Mouse (Mus musculus) spleen, postnatal 4 days (tissue): ENCODE results near the gene Tmf1.

Experiments used
- DNase-seq, 2 experiments: peaks; one replicate each; pipeline ENCODE4 v3.0.0; 2022; ENCODE audit warnings: low spot score in 2 of 2

Tmf1 gene

DNA sequence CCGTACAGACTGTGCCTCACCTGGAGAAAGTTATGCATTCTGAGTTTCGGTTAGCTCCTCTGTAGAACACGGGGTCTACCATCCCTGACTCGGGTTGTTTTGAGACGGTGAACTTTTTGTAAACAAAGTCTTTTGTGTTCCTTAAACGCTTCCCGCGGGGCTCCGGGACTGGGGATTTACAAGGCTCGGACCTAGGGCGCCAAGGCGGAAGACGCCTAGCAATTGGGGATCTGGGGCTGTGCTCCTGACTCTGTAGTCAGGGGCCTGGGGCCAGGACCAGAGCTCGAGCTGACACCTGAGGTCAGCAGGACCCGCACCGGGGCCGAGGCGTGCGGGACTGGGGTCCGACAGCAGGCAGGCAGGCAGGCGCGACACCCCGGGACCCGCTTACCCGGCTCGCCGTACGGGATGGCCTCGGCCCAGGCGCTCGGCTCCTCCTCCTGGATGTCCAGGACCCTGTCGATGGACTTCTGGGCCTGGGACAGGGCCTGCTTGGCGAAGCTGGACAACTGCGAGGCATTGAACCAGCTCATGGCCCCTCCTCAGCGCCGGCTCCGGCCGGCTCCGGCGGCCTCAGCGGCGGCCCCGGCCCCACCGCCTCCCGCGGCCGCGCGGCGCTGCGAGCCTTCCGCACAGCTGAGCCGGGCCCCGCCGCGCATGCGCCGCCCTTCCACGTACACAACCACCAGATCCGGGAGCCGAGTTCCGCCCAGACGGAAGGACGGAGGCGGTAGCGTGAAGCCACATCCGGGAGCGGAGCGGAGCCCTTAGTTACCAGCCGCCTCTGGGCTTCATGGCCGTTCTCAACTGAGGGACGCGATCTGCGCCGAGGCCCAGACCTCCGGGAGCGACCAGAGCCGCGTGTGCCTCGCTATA is at the start of gene Tmf1:
Gene Tmf1 (minus strand): TSS at position 632 of the 876 bp plus-strand sequence.
- DNase-seq = peak; percentile 94 to 98

DNA sequence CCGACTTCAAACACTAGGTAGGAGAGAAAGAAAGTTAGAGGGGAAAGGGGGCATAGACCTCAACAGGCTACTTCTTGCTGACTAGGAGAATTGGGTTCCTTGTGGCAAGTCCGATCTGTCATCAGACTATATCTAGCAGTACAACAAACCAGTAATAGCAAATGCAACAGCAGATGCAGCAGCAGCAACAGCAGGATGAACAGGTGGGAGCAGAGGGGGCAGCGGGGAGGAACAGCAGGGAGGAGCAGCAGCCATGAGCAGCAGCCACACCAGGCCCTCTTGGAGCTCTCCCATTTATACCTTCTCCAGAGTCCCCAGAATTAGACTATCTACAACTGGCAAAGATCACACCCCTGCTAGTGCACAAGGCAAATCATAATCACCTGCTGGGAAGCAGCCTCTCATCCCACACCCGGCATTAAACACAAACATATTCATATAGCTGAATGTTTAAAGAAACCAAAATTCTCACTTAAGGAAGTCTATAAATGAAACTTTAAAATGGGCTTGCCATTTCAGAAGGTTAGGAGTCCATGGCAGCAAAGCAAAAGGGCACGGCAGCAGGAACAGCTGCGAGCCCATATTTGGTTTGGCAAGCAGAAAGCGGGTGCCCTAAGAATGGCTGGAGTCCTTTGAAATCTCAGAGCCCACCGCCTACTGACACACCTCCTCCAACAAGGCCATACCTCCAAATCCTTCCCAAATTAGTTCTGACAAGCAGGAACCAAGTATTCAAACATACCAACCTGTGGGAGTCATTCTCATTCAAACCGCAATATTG is 48.3 kb upstream of the Tmf1 start:
- DNase-seq = no peak

DNA sequence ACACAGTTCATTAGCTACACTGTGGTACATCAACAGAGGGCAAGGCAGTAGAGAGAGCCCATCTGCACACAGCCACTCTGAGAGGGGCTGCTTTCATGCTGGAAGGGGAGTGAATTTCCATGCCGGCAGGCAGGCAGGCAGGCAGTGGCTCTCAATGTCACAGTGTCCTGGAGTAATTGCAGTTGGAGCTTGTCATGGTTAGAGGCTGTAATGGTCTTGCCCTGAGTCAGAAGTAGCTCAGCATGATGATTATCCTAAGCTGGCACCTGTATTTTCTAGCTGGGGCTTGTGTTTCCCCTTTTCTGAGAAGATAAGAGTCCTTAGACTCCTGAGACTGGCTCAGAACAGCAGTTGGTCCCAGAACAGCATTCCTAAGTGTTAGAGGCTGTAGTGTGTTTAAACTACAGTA is 47.2 kb upstream of the Tmf1 start:
- no peak for DNase-seq

DNA sequence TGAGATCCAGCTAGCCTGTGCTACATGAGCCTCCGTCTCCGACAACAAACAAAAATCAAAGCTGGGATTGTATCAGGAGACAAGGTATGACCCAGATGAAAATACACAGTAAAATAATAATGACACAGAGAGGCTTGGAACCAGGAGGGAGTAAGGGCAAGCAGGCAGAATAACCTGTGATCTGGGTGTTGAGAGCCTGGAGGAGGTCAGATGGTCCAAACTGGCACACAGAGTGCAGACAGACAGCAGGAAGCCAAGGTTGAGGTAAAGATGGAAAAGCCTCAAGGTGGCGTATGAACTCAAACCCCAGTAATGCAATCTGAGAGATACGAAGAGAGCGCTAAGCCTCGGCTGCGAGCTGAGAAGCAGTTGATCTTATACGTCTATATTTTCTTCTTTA is 45.6 kb upstream of the Tmf1 start:
- DNase-seq = no peak

DNA sequence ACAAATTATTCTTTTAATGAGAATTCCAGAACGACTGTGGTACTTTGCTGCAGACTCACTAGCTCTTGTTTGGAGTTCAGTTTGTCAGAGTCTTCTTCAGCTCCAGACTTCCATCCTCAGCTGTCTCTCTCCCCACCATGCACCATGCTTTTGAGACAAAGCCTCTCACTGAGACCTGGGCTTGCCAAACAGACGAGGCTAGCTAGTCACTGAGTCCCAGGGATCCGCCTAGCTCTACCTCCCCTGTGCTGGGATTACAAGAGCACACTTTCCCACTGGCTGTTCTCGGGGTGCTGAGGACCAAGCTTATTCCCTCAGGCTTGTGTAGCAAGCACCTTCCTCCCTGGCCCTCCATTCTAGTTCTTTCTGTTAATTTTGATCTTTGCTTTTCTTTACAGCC is 44.6 kb upstream of the Tmf1 start:
- DNase-seq = no peak

DNA sequence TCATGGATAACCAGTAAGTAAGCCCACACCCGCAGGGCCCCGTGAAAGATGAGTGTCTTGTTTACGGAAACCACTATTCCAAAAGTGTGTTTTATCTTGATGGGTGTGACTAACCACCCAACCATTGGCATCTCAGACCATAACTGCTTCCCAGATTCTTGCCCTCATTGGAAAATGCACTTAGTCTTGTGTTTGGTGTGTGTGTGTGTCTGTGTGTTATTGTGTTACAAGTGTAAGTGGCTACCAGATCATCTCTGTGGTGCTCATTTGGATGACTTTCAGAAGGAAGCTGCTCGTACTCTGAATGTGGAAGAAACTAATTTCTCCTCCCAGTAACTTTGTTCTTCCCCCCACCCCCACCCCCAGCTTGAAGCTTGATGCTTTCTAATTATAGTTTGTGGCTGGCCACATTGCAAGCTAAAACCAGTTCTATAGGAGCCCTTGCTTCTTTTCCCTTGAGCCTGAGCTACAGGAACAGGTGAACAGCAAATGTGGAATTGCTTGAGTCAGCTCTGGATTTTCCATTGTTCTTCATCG is 44.1 kb upstream of the Tmf1 start:
- no peak for DNase-seq

DNA sequence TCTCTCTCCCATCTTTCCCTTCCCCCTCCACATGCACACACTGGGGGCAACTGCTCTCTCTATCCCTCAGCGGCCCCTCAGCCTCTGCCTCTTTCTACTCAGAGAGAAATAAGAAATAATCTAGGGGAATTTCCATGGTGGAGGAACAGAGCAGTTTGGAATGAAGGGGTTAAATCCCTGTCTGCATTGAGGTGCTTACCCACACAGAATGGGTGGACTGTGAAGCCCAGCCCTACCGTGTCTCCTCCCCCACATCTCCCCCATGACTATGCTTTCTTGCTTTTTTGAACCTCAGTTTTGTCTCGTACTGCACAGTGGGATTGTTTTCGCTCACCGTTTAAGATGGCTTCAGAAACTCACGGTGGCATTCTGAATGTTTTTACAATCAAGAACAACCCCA is 43.4 kb upstream of the Tmf1 start:
- no peak for DNase-seq

DNA sequence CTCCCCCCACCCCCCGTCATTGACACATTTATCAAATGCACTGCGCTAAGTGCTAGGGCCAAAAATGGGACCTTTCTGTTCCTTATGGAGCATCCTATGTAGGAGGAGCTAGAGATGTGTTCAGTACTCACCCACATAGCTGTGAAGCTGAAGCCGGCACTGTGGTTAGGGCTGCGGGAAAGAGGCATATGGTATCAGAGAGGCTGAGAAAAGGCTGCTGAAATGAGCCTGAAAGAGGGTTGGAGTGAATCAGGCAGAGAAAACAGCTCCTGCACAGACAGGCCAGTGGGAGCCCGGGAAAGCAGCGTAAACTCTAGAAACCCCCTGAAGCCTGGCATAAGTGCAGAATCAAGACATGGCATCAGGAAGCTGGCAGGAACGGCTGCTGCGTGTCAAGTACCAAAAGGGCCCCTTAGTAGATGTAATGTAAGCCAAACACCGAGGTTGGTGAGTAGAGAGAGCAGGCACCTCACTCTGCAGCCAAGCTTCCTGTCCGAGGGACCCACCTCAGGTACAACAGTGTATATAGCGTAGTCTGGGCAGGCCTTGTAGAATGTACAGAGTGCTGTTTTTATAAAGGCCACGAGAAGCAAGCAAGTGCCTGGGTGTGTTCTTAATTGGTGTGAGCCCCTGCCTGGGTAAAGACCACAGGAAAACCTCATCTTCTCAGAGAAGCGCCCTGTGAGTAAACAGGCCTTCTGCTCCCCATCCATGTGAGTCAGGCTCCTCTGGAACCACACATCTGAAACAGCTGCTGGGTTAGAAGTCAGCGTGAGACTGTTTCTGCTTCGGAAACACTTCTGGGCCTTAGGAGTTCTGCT is 42.5 kb upstream of the Tmf1 start:
- DNase-seq = no peak

DNA sequence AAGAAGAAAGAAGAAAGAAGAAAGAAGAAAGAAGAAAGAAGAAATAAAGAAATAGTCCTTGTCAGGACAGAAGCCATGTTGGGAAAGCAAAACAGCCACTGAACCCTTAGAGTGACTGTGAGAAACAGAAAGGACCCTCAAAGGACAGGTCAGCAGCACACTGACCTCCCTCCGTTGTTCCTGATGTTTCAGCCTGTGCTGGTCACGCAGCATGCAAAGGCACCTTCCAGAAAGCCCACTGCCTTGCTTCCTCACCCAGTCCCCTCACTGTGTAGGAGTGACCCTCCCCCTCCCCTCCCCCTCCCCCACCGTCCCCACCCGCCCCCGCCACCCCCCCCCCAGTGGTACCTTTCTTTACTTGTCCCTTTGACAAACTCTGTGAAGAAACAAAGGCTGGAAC is 41.8 kb upstream of the Tmf1 start:
- no peak for DNase-seq

DNA sequence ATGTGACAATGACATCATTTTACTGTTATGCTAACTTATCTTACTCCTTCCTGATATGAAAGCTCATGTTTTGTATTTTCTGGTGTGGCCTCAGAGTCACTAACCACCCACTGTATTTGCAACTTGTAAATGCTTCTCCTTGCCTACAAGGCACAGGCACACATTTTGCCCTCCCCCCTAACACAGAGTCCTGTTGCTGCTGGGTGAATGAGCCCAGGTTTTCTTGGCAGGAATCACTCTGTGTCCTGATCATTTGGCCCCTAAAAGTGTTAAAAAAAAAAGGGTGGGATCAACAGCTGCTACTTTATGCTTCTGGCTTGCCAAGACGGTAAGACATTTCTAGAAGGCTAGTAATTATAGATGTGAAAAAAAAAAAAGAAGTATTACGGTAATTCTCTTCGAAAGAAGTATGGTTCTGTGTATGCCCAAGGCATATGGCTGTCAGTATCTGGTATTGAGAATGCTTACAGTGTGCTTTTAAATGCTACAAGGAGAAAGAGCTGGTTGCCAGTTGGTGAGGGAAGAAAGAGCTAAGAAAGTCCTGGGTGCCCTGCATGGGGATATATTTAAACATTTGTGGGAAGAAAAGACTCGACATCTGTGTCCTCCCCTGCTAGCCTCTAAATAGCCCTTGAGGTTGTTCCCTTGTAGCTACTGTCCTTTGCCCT is 37.4 kb upstream of the Tmf1 start:
- no peak for DNase-seq

DNA sequence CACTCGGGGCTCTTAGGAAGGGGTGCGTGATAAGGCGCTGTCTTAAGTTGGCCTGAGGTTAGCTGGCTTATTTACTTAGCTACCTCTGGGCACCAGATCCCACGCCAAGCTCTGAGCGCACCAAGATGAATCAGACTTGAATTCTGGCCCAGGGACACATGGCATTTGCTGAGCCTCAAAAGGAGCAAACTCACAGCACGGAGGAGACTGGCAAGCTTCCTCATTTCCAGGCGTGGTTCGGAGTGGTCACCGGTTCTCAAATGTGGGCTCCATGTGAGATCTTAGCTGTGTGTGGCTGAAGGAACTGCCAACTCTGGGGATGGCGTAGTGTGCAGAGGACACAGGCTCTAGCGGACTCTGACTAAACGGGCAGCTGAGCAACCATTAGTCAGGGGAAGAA is 33.1 kb upstream of the Tmf1 start:
- peak; percentile 28 to 69 for DNase-seq

DNA sequence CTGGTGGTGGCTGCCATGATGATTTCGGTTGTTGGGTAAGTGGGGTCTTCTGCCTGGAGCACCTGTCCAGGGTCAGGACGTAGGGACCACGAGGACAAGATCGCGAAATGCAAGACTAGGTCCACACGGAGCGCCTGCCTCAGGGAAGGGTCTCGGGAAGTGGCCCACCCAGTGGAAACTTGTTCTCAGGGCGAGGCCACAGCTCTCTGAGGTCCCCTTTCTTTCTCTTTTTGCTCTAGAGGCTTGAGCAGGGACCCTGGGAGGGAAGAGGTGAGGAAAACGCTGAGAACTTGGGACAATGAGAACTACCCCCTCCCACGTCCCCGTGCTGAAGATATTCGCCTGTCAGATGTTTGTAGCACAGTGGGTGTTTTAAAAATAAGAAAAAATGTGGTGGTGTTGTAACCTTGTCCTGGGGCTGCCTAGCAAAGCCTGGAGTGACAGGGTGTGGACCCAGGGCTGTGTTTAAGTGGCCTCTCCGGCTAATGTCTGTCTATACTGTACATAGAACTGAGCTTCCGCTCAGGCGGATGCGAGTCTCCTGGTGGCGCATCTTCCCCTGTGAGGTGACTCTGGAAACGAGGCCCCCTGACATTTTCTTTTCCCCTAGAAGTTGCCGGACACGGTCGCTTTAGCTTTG is 32.2 kb upstream of the Tmf1 start:
- peak; percentile 33 to 72 for DNase-seq

DNA sequence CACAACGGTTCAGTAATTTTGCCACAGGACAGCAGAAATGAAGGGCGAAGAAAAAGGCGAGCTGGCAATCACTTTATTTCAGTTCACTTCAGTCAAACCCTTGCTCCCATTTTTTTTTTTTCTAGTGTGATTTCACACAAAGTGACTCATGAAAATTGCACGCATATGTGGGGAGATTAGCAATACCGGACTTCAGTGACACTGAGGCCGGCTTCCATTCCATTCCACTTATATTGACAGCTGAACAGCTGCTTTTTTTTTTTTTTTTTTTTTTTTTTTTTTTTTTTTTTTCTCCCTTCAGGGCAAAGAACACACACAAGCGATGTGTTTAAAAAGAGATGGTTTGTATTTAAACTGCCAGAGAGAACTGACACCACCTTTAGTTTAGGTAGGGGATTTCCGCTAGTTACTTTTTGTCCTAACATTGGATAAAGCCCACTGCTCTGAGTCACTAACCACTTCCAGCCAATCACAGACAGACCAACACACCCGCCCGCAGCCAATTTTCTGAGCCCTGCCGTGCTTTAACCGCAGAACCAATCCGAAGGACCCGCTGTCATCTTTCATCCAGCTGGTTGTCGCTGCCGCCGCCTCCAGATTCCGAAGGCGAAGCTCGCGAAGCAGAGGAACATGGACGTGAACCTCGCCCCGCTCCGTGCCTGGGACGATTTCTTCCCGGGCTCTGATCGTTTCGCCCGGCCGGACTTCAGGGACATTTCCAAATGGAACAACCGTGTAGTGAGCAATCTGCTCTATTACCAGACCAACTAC is 31.5 kb upstream of the Tmf1 start, which contains the start of gene Arl6ip5:
Gene Arl6ip5 (plus strand): TSS at position 499 of the 771 bp plus-strand sequence.
- peak; percentile 87 to 92 for DNase-seq

DNA sequence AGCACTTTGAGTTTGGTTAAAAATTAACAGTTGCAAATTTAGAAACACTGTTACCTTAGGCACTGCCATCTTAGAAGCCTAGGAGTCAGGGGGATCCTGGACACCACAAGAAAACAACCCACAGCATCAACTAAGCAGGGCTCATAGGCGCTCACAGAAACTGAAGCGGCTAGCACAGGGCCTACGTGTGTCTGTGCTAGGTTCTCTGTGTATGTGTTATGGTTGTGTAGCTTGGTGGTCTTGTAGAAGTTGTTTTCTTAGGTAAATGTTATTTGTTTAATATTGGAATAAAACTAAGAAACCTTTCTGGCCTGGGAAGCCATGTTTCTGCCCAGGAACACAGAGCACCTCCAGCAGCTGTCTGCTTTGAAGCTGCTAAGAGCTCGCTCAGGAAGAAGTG is 30.8 kb upstream of the Tmf1 start:
- DNase-seq = no peak

DNA sequence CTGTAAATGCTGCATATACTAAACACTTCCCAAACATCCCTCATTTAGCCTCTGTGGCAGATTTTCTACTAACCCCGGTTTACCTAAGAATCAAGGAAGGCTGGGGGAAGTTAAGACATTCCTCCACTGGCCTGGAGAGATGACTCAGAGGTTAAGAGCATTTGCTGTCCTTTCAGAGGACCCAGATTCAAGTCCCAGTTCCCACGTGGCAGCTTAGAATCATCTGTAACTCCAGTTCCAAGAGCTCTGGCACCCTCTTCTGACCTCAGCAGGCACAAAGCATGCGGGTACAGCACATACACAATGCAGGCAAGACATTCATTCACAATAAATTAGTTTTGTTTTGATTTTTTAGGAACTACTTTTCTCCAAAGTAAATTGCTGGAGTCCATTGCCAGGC is 30.3 kb upstream of the Tmf1 start:
- DNase-seq = no peak

DNA sequence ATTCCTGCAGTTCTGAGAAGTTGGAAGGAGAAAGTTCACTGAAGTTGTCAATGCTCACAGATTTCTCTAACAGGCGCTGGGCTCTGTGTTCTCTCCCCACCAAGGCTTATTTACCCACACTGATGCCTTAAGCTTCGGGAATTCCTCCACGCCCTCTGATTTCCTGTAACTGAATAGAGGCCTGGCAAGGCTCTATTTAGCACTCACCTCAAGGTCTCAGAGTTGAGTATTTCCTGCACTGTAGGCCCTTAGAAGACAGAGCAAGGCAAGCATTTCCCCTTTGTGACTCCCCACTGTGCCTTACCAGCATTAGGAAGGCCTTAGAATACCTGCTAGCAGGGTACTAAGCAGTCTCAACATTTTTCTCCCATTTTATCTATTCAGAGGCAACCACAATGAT is 29.5 kb upstream of the Tmf1 start:
- no peak for DNase-seq

DNA sequence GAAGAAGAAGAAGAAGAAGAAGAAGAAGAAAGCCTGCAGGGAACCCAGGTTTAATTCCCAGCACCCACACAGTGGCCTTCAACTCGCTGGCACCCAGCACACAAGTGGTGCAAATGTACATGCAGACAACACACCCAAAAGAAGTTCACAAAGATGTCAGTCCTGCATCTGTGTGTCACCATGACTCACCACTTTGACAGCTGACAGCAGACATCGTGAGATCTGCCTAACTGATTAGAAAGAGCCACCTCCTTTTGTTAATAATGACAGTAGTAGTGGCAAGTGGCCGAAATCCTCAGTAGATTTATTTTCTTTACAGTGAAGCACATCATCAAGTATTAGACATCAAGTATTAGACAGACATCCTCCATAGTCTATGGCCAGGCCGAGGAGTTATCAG is 28.2 kb upstream of the Tmf1 start:
- DNase-seq = no peak

DNA sequence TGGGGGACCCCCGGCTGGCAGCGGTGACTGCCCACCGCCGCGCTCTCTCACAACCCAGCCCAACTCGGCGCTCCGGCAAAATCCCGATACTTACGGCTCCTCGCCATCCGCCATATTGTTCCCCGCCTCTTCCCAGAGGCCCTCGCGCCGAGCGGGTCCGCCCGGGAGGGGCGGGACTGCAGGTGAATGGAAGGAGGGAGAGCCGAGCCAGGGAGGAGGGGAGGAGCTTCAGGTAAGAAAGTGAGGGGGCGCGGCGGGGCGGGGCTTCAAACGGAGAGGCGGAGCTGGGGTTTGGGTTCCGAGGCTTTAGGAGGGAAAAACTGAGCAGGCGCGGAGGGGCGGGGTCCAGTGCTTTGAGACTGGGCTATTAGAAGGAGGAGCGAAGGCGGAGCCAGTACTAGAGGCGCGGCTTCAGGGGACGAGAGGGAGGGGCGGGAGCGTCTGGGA is 26.5 kb upstream of the Tmf1 start, which contains the start of gene Uba3:
Gene Uba3 (minus strand): TSS at position 209 of the 447 bp plus-strand sequence.
- peak; percentile 100 for DNase-seq

DNA sequence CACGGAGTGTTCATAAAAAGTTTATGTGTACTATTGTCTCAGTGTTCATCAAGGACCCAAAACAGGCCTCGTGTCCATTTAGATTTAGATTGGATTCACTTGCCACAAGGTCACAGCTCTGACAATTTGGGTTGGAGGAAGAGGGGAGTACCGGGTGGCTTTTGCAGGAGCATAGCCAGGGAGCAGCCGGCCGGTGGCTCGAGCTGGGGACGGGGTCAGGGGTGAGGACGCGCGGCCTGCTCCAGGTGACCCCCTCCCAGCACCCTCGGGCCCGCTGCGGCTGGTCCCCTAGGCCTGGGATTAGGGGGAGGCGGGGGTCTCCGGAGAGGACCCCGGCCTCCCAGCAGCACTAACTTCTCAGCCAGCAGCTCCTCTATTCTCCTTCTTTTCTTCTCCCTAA is 26.0 kb upstream of the Tmf1 start:
- DNase-seq = peak; percentile 31 to 78
